Mouse (Mus musculus) neural tube, embryonic 15.5 days (tissue): ENCODE results near the gene 2310022A10Rik. TPM values are rescaled to one million over a fixed set of nuclear protein-coding genes. Genes with fewer than 3 reads are reported as not detected.

Source experiments
- ATAC-seq: fragments of 200-750 bp; cut with Nextera tagmentation; 2 replicates; pipeline ENCODE4 v1.8.0; 2017; ENCODE audit warnings: mild to moderate bottlenecking, moderate TSS enrichment, moderate library complexity; ENCODE audit not compliant: low FRiP score
- H3K27ac ChIP-seq: fragments of 300-500 bp; sonication (generic); replicated peaks from 2 replicates; pipeline ENCODE4 v1.5.1; 2015; ENCODE audit warnings: mild to moderate bottlenecking, inconsistent platforms
- H3K27me3 ChIP-seq: fragments of 300-500 bp; sonication (generic); replicated peaks from 2 replicates; pipeline ENCODE4 v1.6.1; 2015; ENCODE audit warnings: inconsistent platforms
- H3K36me3 ChIP-seq: fragments of 300-500 bp; sonication (generic); 2 replicates; pipeline ENCODE4 v1.6.1; 2015; ENCODE audit warnings: inconsistent platforms
- H3K4me1 ChIP-seq: fragments of 300-500 bp; sonication (generic); 2 replicates; pipeline ENCODE4 v1.6.1; 2015; ENCODE audit warnings: inconsistent platforms
- H3K4me2 ChIP-seq: fragments of 300-500 bp; sonication (generic); 2 replicates; pipeline ENCODE4 v1.6.1; 2015; ENCODE audit warnings: inconsistent platforms, mild to moderate bottlenecking, moderate library complexity
- H3K4me3 ChIP-seq: fragments of 300-500 bp; sonication (generic); replicated peaks from 2 replicates; pipeline ENCODE4 v1.5.1; 2015; ENCODE audit warnings: mild to moderate bottlenecking, inconsistent platforms
- H3K9ac ChIP-seq: fragments of 300-500 bp; sonication (generic); replicated peaks from 2 replicates; pipeline ENCODE4 v1.6.1; 2015; ENCODE audit warnings: mild to moderate bottlenecking, inconsistent platforms
- H3K9me3 ChIP-seq: fragments of 300-500 bp; sonication (generic); replicated peaks from 2 replicates; pipeline ENCODE4 v1.6.1; 2016; ENCODE audit warnings: inconsistent platforms
- WGBS: fragments of 180-500 bp; shearing (Covaris S2); methylation state at CpG from one replicate; pipeline ENCODE4 v1.1.7; 2015; ENCODE audit warnings: mixed read lengths; 5-methylcytosine and 5-hydroxymethylcytosine counted together
- polyA plus RNA-seq: library from polyadenylated mRNA; unstranded; fragments of >200 nt; fragmentation: Nextera tagmentation; extraction: Ambion mirVana; gene quantifications from 2 replicates; pipeline ENCODE4 v1.2.1, GENCODE M21; 2015

The 2310022A10Rik gene
- 32.6 and 33.9 TPM in 2 replicates for polyA plus RNA-seq

DNA sequence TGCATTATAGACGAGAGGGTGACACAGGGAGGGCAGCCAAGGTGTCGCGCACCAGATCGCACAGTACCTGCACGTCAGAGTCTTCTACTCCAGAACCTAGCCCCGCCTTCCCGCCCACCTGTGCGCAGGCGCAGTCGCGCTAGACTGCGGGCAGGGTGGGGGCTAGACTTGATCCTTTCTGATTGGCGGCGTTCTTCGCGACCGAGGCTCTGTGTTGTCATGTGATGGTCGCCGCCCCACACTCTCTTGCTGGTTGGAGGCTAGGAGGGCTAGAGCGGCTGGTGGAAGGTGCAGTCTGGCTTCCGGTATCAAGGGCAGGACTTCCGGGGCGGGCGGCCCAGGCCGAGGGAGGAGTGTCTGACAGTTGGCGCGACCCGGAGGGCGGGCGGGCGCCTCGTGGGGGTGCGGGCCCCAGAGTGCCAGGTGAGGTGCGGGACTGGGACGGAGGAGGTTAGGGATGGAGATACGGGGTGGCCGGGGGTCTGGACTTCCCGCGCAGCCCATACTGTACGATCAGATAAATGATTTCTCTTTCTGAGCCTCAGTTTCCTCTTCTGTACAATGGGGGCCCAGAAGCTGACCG lies at the start of gene 2310022A10Rik, which contains the start of gene Pld3:
Gene 2310022A10Rik (plus strand): TSS at position 303 of the 583 bp plus-strand sequence.
Gene Pld3 (minus strand): TSS at position 288 of the 583 bp plus-strand sequence.
- peaks cover 32% of the 10 kb centered on the region for H3K4me1 ChIP-seq
- peak; percentile 99 for ATAC-seq
- peaks cover 5% of the 10 kb centered on the region; the same call in 1 of the 2 replicates for H3K36me3 ChIP-seq
- peak within 1 kb of the TSS; percentile 87 for H3K4me2 ChIP-seq
- no peaks in the 10 kb centered on the region for H3K27me3 ChIP-seq
- H3K27ac ChIP-seq: peak within 1 kb of the TSS; percentile 63; the same call in 1 of the 2 replicates
- no peaks in the 10 kb centered on the region for H3K9me3 ChIP-seq
- under 1% methylated on average over 41 of the region's 41 CpGs for WGBS
- H3K9ac ChIP-seq: peak within 1 kb of the TSS; percentile 82
- peak within 1 kb of the TSS; percentile 81 for H3K4me3 ChIP-seq

DNA sequence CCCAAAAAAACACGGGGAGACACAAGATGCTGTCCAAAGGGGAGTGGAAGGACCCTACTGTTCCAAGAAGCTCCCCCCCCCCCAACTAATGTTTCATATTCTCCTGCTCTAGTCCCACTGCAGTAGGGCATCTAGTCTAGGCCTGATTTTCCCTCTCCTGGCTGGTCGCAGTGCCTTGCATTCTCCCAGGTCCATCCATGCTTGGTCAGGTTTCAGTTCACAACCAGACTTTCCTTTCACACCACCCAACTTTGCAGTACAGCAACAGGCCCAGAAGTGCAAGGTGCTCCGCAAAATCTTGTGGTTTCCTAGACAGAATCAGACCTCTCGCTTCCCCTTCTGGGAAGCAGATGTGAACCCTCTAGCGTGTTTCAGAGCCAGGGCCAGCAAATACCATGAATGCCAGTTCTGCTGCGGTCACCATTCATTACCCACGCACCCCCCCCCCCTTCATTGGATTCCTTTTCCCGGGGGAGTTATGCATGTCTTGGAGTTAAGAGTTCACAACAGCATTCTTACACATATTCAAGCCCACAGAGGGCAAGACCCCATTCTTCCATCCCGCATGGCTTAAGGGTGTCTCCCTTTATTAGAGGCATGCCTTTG lies 46.2 kb upstream of the 2310022A10Rik start:
- WGBS: 48% methylated on average over 9 of the region's 9 CpGs
- Histone ChIP-seq H3K4me2 (peak overlapping the region; percentile 62), H3K4me1 (peaks cover 20% of the 10 kb centered on the region), H3K36me3 (no peaks in the 10 kb centered on the region), H3K4me3 (peak overlapping the region; percentile 49), H3K27ac (peak overlapping the region; percentile 92), H3K27me3 (no peaks in the 10 kb centered on the region), H3K9me3 (no peaks in the 10 kb centered on the region), H3K9ac (peak overlapping the region; percentile 48; the same call in 1 of the 2 replicates)
- ATAC-seq: no peak

DNA sequence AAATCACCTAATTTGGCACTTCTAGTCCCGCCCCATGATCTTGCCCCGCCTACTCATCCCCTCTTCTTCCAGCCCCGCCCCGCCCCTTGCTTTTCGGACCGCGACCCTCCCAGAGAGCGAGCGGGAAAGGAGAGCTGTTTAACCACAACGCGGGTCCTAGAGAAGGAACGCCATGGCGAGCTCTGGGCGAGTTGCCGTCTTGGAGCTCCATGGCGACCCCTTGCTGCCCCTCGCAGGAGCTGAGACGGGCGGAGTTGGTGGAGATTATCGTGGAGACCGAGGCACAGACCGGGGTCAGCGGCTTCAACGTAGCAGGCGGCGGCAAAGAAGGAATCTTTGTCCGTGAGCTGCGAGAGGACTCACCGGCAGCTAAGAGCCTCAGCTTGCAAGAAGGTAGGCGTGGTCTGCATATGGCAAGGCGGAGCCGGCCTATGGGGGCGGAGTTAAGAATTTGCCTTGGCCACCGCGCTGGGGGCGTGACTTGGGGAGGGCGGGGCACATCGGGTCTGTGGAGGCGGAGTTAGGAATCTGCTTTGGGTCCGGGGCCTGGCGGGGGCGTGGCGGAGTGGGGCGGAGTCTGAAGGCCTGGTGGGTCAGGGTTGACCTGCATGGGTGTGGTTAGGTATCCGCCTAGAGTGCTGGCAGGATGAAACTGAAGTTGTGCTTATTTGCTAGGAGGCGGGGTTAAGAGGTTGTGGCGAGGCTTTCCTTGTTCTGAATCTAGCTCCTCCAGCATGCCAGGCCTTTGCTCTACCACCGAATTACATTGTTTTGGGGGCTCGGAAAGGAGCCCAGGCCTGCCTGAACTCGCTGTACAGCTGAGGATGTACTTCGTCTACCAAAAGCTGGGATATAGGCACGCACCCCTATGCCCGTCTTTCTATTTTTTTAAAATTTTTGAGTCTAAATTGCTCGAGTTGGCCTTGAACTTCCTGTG lies 45.1 kb upstream of the 2310022A10Rik start:
- Histone ChIP-seq H3K4me1 (peaks cover 20% of the 10 kb centered on the region), H3K36me3 (no peaks in the 10 kb centered on the region), H3K9ac (peak overlapping the region; percentile 48), H3K4me3 (peak overlapping the region; percentile 49), H3K9me3 (no peaks in the 10 kb centered on the region), H3K4me2 (peak overlapping the region; percentile 62), H3K27ac (peak overlapping the region; percentile 92), H3K27me3 (no peaks in the 10 kb centered on the region)
- ATAC-seq: peak; percentile 94
- WGBS: under 1% methylated on average over 54 of the region's 54 CpGs

DNA sequence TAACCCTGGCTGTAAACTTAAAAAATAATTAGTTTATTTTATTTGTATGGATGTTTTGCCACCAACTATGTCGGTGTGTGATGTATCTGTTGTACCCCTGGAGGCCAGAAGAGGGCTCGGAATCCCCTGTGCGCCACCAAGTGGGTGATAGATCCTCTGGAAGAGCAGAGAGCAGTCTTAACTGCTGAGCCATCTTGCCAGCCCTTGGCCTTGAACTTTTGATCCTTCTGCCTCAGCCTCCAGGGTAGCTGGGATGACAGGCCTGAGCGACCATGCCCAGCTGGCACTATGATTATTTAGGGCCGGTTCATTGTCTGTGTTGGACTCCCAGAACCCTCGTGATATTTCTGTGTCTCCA lies 44.4 kb upstream of the 2310022A10Rik start:
- peak; percentile 70 for ATAC-seq
- H3K27ac ChIP-seq: peak overlapping the region; percentile 92
- peak overlapping the region; percentile 49 for H3K4me3 ChIP-seq
- H3K4me1 ChIP-seq: peaks cover 20% of the 10 kb centered on the region
- H3K36me3 ChIP-seq: no peaks in the 10 kb centered on the region
- H3K4me2 ChIP-seq: peak overlapping the region; percentile 62
- H3K9ac ChIP-seq: no peak overlapping the region
- H3K27me3 ChIP-seq: no peaks in the 10 kb centered on the region
- H3K9me3 ChIP-seq: no peaks in the 10 kb centered on the region
- 26% methylated on average over 6 of the region's 6 CpGs for WGBS

DNA sequence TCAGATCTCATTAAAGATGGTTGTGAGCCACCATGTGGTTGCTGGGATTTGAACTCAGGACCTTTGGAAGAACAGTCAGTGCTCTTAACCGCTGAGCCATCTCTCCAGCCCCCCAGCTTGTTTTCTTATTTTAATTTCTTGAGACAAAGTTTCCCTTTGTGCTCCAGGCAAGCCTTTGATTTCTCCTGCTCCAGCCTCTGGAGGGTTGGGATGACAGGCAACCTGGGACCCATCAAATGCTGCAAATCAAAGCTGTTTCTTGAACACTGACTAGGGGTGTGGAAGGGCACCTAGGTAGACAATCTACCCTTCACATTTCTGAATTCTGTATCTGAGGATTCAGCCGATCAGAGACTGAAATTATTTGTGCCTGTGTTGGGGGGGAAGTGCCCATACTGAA lies 42.2 kb upstream of the 2310022A10Rik start:
- Histone ChIP-seq H3K27me3 (no peaks in the 10 kb centered on the region), H3K27ac (no peak overlapping the region), H3K4me2 (no peak overlapping the region), H3K9me3 (no peaks in the 10 kb centered on the region), H3K4me3 (no peak overlapping the region), H3K4me1 (peaks cover 20% of the 10 kb centered on the region), H3K36me3 (no peaks in the 10 kb centered on the region), H3K9ac (no peak overlapping the region)
- 86% methylated on average over 2 of the region's 2 CpGs for WGBS
- no peak for ATAC-seq

DNA sequence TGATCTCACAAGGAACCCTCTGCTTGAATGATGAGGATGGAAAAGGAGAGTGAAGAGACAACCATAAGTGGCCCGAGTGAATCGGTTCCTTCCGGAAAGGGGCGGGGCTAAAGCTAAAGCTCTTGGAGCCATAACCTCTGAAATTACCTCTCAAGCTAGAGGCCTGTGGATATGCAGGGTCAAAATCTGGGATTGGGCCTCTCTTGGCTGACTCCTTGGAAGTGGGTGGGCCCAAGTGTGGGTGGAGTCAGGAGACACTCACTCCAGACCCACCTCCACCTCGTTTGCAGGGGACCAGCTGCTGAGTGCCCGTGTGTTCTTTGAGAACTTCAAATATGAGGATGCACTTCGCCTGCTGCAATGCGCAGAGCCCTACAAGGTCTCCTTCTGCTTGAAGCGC lies 38.1 kb upstream of the 2310022A10Rik start:
- Histone ChIP-seq H3K36me3 (no peaks in the 10 kb centered on the region), H3K4me2 (no peak overlapping the region), H3K4me1 (no peaks in the 10 kb centered on the region), H3K27me3 (no peaks in the 10 kb centered on the region), H3K27ac (no peak overlapping the region), H3K9ac (no peak overlapping the region), H3K4me3 (no peak overlapping the region), H3K9me3 (no peaks in the 10 kb centered on the region)
- ATAC-seq: no peak
- WGBS: 78% methylated on average over 9 of the region's 9 CpGs

DNA sequence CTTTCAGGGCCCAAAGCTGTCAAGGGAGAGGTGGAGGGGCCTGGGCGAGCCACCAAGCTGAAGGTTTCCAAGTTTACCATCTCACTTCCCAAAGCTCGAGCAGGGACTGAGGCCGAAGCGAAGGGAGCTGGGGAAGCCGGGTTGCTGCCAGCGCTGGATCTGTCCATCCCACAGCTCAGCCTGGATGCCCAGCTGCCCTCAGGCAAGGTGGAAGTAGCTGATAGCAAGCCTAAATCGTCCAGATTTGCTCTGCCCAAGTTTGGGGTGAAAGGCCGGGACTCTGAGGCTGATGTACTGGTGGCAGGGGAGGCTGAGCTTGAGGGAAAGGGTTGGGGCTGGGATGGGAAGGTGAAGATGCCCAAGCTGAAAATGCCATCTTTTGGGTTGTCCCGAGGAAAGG lies 34.7 kb upstream of the 2310022A10Rik start:
- Histone ChIP-seq H3K27ac (no peak overlapping the region), H3K9me3 (no peaks in the 10 kb centered on the region), H3K4me3 (no peak overlapping the region), H3K27me3 (no peaks in the 10 kb centered on the region), H3K4me1 (no peaks in the 10 kb centered on the region), H3K9ac (no peak overlapping the region), H3K36me3 (no peaks in the 10 kb centered on the region), H3K4me2 (no peak overlapping the region)
- 88% methylated on average over 9 of the region's 9 CpGs for whole genome bisulfite sequencing
- no peak for ATAC-seq

DNA sequence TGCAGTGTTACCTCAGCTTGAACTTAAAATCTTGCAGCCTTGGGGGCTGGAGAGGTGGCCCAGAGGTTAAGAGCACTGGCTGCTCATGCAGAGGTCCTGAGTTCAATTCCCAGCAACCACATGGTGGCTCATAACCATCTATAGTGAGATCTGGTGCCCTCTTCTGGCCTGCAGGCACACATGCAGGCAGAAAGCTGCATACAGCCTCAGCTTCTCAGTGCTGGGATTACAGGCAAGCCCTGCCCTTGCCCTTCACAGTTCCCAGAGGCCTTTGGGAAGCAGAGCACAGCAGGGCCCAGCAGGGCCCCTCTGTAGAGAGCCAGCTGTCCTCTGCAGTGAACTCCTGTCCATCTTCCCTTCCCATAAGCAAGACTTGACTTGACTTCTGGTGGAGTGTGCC lies 32.9 kb upstream of the 2310022A10Rik start:
- H3K27me3 ChIP-seq: no peaks in the 10 kb centered on the region
- H3K27ac ChIP-seq: no peak overlapping the region
- H3K9ac ChIP-seq: no peak overlapping the region
- no peaks in the 10 kb centered on the region for H3K4me1 ChIP-seq
- no peak for ATAC-seq
- no peak overlapping the region for H3K4me2 ChIP-seq
- H3K36me3 ChIP-seq: no peaks in the 10 kb centered on the region
- H3K9me3 ChIP-seq: no peaks in the 10 kb centered on the region
- no peak overlapping the region for H3K4me3 ChIP-seq

DNA sequence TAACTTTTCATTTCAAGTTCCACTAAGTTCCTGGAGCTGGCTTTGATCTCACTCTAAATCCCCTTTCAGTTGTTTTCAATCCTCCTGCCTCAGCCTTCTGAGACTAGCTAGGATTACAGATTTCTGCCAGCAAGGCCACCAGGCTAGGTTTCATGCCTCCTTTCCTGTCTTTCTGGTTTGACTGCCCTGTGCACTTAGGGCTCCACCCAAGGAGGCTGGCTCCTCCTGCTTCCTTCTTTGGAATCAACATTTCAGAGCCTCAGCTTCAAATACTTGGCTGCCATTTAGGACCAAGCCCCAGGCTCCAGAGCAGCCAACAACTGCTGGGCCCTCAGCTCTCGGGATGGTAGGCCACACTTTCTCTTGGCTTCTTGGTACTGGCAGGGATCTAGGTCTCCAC lies 32.4 kb upstream of the 2310022A10Rik start:
- Histone ChIP-seq H3K4me2 (no peak overlapping the region), H3K9ac (no peak overlapping the region), H3K36me3 (no peaks in the 10 kb centered on the region), H3K4me1 (no peaks in the 10 kb centered on the region), H3K27ac (no peak overlapping the region), H3K27me3 (no peaks in the 10 kb centered on the region), H3K9me3 (no peaks in the 10 kb centered on the region), H3K4me3 (no peak overlapping the region)
- 71% methylated on average over 1 of the region's 1 CpGs for WGBS
- ATAC-seq: no peak

DNA sequence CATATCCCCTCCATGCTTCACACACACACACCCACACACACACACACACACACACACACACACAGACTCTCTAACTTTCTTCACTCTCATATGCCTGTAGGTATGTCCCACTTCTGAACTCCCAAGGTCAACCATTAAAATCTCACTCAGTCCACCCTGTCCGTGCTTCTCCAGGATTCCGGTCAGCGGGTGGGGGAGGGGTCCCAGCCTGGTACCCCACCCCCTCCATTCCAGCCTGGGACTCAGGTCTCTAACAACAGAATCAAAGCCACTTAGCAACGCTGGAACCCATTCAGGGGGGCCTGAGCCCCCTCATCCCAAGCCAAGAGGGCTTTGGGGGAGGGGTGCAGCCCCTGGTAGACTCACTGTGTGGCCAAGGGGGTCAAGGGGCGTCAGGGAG lies 30.1 kb upstream of the 2310022A10Rik start, which contains the start of gene Hipk4:
Gene Hipk4 (plus strand): TSS at position 301 of the 400 bp plus-strand sequence.
- H3K4me1 ChIP-seq: 0 out of 2 replicates have a peak, but pooled peaks cover 6% of the 10 kb centered on the region
- H3K9ac ChIP-seq: no peak within 1 kb of the TSS
- no peak within 1 kb of the TSS for H3K4me3 ChIP-seq
- H3K27me3 ChIP-seq: no peaks in the 10 kb centered on the region
- no peaks in the 10 kb centered on the region for H3K9me3 ChIP-seq
- no peak within 1 kb of the TSS for H3K27ac ChIP-seq
- 65% methylated on average over 5 of the region's 5 CpGs for WGBS
- no peaks in the 10 kb centered on the region for H3K36me3 ChIP-seq
- H3K4me2 ChIP-seq: no peak within 1 kb of the TSS
- no peak; the same call in 1 of the 2 replicates for ATAC-seq

DNA sequence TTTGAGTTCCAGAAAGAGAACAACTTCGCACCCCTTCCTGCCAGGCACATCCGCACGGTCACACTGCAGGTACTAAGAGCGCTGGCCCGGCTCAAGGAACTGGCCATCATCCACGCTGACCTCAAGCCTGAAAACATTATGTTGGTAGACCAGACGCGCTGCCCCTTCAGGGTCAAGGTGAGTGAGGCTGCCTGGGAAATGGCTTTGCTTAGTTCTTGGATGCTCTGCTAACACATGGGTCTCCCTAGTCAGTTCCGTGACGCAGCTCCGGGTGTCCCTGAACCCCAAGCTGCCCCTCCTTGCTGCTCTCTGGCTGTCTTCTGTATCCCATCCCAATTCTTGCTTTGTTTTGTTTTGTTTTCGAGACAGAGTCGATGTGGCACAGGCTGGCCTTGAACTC lies 29.2 kb upstream of the 2310022A10Rik start:
- H3K27me3 ChIP-seq: no peaks in the 10 kb centered on the region
- 0 out of 2 replicates have a peak, but pooled peaks cover 6% of the 10 kb centered on the region for H3K4me1 ChIP-seq
- H3K9me3 ChIP-seq: no peaks in the 10 kb centered on the region
- no peak overlapping the region for H3K9ac ChIP-seq
- 96% methylated on average over 13 of the region's 13 CpGs for WGBS
- H3K36me3 ChIP-seq: peaks cover 2% of the 10 kb centered on the region; the same call in 1 of the 2 replicates
- no peak overlapping the region for H3K4me2 ChIP-seq
- no peak for ATAC-seq
- H3K27ac ChIP-seq: no peak overlapping the region
- no peak overlapping the region for H3K4me3 ChIP-seq
